Mouse (Mus musculus): ENCODE results near the gene Plp1.

The Plp1 gene

GRCm38 (mm10) chrX:136822371-136822770 is at the start of gene Plp1:
Gene Plp1, plus strand, starts transcription at chrX:136822671.
- DNase-seq (ENCODE audit: low spot score in 2 of 2), result no peak

GRCm38 (mm10) chrX:136773035-136773434 is 49.4 kb upstream of the Plp1 start:
- DNase-seq (ENCODE audit: low spot score in 2 of 2), result no peak

- DNase-seq (ENCODE audit: low spot score in 2 of 2), result no peak
Observed at GRCm38 (mm10) chrX:136778046-136778445, 44.4 kb upstream of the Plp1 start.

GRCm38 (mm10) chrX:136779262-136779661 is 43.2 kb upstream of the Plp1 start:
- no peak for DNase-seq (ENCODE audit: low spot score in 2 of 2)

GRCm38 (mm10) chrX:136780041-136780440 is 42.4 kb upstream of the Plp1 start, which contains the start of gene Glra4:
Gene Glra4, minus strand, starts transcription at chrX:136780141.
- DNase-seq (ENCODE audit: low spot score in 2 of 2), result no peak

GRCm38 (mm10) chrX:136789446-136789845 is 33.0 kb upstream of the Plp1 start:
- no peak for DNase-seq (ENCODE audit: low spot score in 2 of 2)

GRCm38 (mm10) chrX:136797223-136797622 is 25.2 kb upstream of the Plp1 start:
- DNase-seq (ENCODE audit: low spot score in 2 of 2), result no peak

- DNase-seq (ENCODE audit: low spot score in 2 of 2), result no peak
Observed at GRCm38 (mm10) chrX:136819752-136820151, 2.7 kb upstream of the Plp1 start.

GRCm38 (mm10) chrX:136820250-136820649 is 2.2 kb upstream of the Plp1 start:
- peak; percentile 10 to 14 for DNase-seq (ENCODE audit: low spot score in 2 of 2)

GRCm38 (mm10) chrX:136825016-136825415 is 2.5 kb downstream of the Plp1 start:
- no peak for DNase-seq (ENCODE audit: low spot score in 2 of 2)

GRCm38 (mm10) chrX:136828610-136829009 is 6.1 kb downstream of the Plp1 start:
- DNase-seq (ENCODE audit: low spot score in 2 of 2), result no peak

GRCm38 (mm10) chrX:136850300-136850699 is 27.8 kb downstream of the Plp1 start:
- no peak for DNase-seq (ENCODE audit: low spot score in 2 of 2)

GRCm38 (mm10) chrX:136868061-136869040 is 45.9 kb downstream of the Plp1 start, which contains the start of gene Rab9b:
Gene Rab9b, minus strand, starts transcription at chrX:136868755.
- DNase-seq (ENCODE audit: low spot score in 2 of 2), result no peak

All from spleen, postnatal 36 days (tissue).